Mouse (Mus musculus): ENCODE results near the gene Fancf. TPM values are rescaled to one million over a fixed set of nuclear protein-coding genes. Genes with fewer than 3 reads are reported as not detected.

The Fancf gene
- total and polyA plus RNA-seq, 2 experiments = 4.9 to 6.0 TPM

DNA sequence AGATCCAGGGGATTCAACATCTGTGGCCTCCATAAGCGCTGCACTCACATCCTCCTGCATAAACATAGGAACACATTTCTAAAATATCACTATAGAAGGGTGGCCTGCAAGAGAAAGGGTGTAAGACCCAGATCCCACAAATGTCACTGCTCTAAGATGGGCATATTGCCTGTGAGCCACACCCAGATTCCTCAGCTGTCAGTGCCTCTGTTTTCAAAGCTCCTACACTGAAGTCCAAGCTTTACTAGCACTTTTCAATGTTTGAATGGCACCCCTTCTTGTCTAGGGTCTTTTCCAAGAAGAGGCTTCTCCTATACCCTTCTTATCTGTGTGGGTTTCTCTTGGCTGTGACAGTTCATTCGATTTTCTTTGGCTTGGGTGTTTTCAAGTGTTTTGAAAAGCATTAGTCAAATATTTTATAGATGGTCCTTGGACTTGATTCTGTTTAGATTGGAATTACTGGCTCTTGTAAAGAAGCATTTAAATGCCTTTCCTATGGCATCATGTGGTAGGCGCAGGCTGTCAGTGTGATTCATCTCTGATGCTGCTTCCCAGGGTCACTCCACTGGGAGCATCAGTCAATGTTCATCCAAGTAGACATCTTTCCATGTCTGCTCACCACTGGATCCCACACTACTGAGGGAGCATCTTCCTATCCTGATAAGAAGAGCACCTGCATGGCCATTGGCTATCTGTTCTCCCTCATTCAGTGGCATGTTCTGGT, 43.7 kb downstream of the Fancf start:
- Histone ChIP-seq H3K4me1 (ENCODE audit: control insufficient read depth, insufficient read depth, low read length) (no peaks in the 10 kb centered on the region), H3K79me2 (ENCODE audit: control insufficient read depth, insufficient read depth, low read length) (no peaks in the 10 kb centered on the region), H3K27me3 (ENCODE audit: control insufficient read depth, insufficient read depth, low read length) (no peaks in the 10 kb centered on the region), H3K36me3 (ENCODE audit: control insufficient read depth, insufficient read depth, low read length) (no peaks in the 10 kb centered on the region), H3K27ac (replicated peaks; ENCODE audit: insufficient read depth, low read depth, low read length) (no peak overlapping the region), H3K9ac (ENCODE audit: low read depth, low read length) (no peak overlapping the region), H3K4me3 (ENCODE audit: insufficient read depth, low read depth, low read length) (no peak overlapping the region)
- DNase-seq (ENCODE audit: extremely low read depth, low read depth, low spot score) = no peak
- TF ChIP-seq CTCF (IDR thresholded peaks at IDR 0.05; ENCODE audit: low read depth, low read length) (no peak), POLR2A (IDR thresholded peaks at IDR 0.05; ENCODE audit: extremely low read depth, insufficient read depth, low read length) (no peak)
- WGBS = 67% methylated on average over 3 of the region's 3 CpGs

DNA sequence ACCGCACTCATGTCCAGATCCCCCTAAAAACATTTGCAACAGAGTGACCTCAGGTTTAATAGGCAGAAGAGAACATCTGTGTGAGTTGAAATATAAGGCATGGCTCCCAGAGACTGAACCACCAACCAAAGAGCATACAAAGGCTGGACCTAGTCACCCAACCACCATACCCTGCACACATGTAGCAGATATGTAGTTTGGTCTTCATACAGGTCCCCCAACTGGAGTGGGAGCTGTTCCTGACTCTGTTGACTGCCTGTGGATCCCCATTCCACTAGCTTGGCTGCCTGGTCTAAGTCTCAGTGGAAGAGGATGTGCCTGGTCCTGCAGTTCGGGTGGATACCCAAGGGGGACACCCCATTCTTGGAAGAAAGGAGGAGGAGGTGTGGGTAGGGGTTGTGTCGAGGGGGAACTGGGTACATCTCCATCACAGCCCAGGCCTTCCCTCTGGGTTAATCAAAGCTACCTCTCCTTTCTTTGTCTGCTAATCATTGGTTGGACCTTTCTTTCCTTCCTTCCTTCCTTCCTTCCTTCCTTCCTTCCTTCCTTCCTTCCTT, 45.7 kb downstream of the Fancf start:
- Histone ChIP-seq H3K4me3 (ENCODE audit: insufficient read depth, low read depth, low read length) (no peak overlapping the region), H3K36me3 (ENCODE audit: control insufficient read depth, insufficient read depth, low read length) (no peaks in the 10 kb centered on the region), H3K79me2 (ENCODE audit: control insufficient read depth, insufficient read depth, low read length) (no peaks in the 10 kb centered on the region), H3K9ac (ENCODE audit: low read depth, low read length) (no peak overlapping the region), H3K27ac (replicated peaks; ENCODE audit: insufficient read depth, low read depth, low read length) (no peak overlapping the region), H3K27me3 (ENCODE audit: control insufficient read depth, insufficient read depth, low read length) (no peaks in the 10 kb centered on the region), H3K4me1 (ENCODE audit: control insufficient read depth, insufficient read depth, low read length) (no peaks in the 10 kb centered on the region)
- no peak for DNase-seq (ENCODE audit: extremely low read depth, low read depth, low spot score)
- TF ChIP-seq POLR2A (IDR thresholded peaks at IDR 0.05; ENCODE audit: extremely low read depth, insufficient read depth, low read length) = no peak
- no peak for TF ChIP-seq CTCF (IDR thresholded peaks at IDR 0.05; ENCODE audit: low read depth, low read length)
- WGBS = 45% methylated on average over 3 of the region's 3 CpGs

DNA sequence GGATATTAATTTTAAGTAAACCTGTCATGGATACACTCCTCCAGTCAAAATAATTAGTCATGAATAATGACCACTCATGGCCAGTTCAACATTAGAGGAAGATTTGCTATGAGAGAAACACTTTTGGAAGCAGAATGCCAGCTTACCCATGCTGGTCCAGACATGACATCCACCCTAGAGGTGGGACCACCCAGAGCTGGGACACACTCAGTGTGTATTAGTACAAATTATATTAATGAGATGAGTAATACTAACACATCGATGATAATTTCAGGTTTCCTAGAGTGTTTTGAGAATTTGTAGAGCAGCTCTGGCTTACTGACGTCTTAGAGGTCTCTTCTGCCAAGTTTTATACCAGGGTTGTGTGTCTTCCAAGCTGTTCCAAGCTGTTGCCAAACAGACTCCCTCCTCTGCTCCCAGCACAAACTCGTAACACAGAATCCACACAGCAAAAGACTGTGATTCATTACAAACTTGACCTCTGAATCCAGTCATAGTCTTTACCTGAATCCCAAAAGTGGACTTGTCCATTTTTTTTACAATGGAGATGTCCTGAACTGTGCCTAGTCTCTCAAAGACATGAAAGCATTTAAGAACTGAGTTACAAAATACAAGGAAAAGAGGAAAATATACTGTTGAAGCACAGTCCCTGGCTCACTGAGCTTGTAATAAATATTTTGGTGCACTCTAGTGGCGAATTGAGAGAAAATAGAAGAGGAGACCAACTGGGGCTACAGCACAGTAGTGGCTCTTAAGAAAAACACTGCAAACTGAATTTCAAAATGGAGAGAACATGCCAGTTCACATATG, 46.4 kb downstream of the Fancf start:
- Histone ChIP-seq H3K36me3 (ENCODE audit: control insufficient read depth, insufficient read depth, low read length) (no peaks in the 10 kb centered on the region), H3K9ac (ENCODE audit: low read depth, low read length) (no peak overlapping the region), H3K79me2 (ENCODE audit: control insufficient read depth, insufficient read depth, low read length) (no peaks in the 10 kb centered on the region), H3K27me3 (ENCODE audit: control insufficient read depth, insufficient read depth, low read length) (no peaks in the 10 kb centered on the region), H3K27ac (replicated peaks; ENCODE audit: insufficient read depth, low read depth, low read length) (no peak overlapping the region), H3K4me1 (ENCODE audit: control insufficient read depth, insufficient read depth, low read length) (no peaks in the 10 kb centered on the region), H3K4me3 (ENCODE audit: insufficient read depth, low read depth, low read length) (no peak overlapping the region)
- TF ChIP-seq POLR2A (IDR thresholded peaks at IDR 0.05; ENCODE audit: extremely low read depth, insufficient read depth, low read length) (no peak), CTCF (IDR thresholded peaks at IDR 0.05; ENCODE audit: low read depth, low read length) (no peak)
- DNase-seq (ENCODE audit: extremely low read depth, low read depth, low spot score) = no peak
- 55% methylated on average over 4 of the region's 4 CpGs for WGBS

Other genes starting within 250 kb of the Fancf start
- gene Slc17a6, start 240.3 kb downstream of the Fancf start, total RNA-seq (2014; rRNA removed) = not detected in 2 replicates
- gene Slc17a6, start 240.3 kb downstream of the Fancf start, polyA plus RNA-seq (2012; rRNA removed) = not detected in 2 replicates
- 43.6 and 99.9 TPM in 2 replicates for gene Gas2, start 252 bp downstream of the Fancf start, total RNA-seq (2014; rRNA removed)
- 15.7 and 23.0 TPM in 2 replicates for gene Gas2, start 252 bp downstream of the Fancf start, polyA plus RNA-seq (2012; rRNA removed)
- 12.7 and 15.9 TPM in 2 replicates for gene Svip, start 143.8 kb upstream of the Fancf start, total RNA-seq (2014; rRNA removed)
- 4.4 and 5.6 TPM in 2 replicates for gene Svip, start 143.8 kb upstream of the Fancf start, polyA plus RNA-seq (2012; rRNA removed)
- not detected in 2 replicates for gene 1700015G11Rik, start 153.5 kb upstream of the Fancf start, total RNA-seq (2014; rRNA removed)
- gene 1700015G11Rik, start 153.5 kb upstream of the Fancf start, polyA plus RNA-seq (2012; rRNA removed) = not detected in 2 replicates